Mouse (Mus musculus): ENCODE measurements around the gene Dst. TPM values are rescaled to one million over a fixed set of nuclear protein-coding genes. Genes with fewer than 3 reads are reported as not detected.
"Not testable (repeated sequence)": the region's sequence is repeated elsewhere in the genome, so short reads cannot be mapped to it uniquely, and the experiment has no call there.

The Dst gene
- total and polyA plus RNA-seq, 3 experiments, result 0.83 to 1.1 TPM; not detected in 1

DNA sequence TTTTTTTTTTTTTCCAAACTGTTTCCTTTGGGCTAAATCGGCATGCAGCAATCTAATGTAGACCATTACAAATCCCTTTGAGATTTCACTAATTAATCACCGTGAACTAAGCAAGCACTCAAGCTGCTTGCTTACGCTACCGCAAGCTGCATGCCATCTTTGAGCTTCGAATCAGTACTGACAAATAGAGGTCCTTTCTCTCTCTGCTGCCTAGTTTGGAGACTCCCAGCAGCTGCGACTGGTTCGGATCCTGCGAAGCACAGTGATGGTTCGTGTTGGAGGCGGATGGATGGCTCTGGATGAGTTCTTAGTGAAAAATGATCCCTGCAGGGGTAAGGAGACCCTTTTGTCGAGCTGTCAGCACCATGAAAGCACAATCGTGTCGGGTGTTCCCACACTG lies 391.5 kb downstream of the Dst start:
- H3K36me3 ChIP-seq (replicated peaks), result no peaks in the 10 kb centered on the region
- DNase-seq (ENCODE audit: low spot score) (no peak), ATAC-seq (ENCODE audit: extremely low read depth, insufficient number of reproducible peaks, low FRiP score, poor library complexity, severe bottlenecking) (no peak)
- H3K4me1 ChIP-seq (ENCODE audit: insufficient read depth, low read depth, low read length), result no peaks in the 10 kb centered on the region
- no peak overlapping the region for H3K4me3 ChIP-seq (ENCODE audit: low read depth, low read length)
- no peaks in the 10 kb centered on the region for H3K9me3 ChIP-seq (replicated peaks)
- TF ChIP-seq GATA2 (IDR thresholded peaks at IDR 0.05; ENCODE audit: borderline replicate concordance, low read depth, low read length), result no peak
- TF ChIP-seq CTCF (IDR thresholded peaks at IDR 0.05; ENCODE audit: low read depth, low read length), result no peak
- TF ChIP-seq POLR2AphosphoS5 (IDR thresholded peaks at IDR 0.05; ENCODE audit: insufficient replicate concordance, low read depth, low read length), result no peak
- no peak for TF ChIP-seq GATA1 (IDR thresholded peaks at IDR 0.05; ENCODE audit: borderline replicate concordance, low read length)
- no peak for TF ChIP-seq TAL1 (conservative IDR thresholded peaks at IDR 0.05; ENCODE audit: low read depth, low read length)
- no peaks in the 10 kb centered on the region for H3K27me3 ChIP-seq (ENCODE audit: insufficient read depth, low read length)

DNA sequence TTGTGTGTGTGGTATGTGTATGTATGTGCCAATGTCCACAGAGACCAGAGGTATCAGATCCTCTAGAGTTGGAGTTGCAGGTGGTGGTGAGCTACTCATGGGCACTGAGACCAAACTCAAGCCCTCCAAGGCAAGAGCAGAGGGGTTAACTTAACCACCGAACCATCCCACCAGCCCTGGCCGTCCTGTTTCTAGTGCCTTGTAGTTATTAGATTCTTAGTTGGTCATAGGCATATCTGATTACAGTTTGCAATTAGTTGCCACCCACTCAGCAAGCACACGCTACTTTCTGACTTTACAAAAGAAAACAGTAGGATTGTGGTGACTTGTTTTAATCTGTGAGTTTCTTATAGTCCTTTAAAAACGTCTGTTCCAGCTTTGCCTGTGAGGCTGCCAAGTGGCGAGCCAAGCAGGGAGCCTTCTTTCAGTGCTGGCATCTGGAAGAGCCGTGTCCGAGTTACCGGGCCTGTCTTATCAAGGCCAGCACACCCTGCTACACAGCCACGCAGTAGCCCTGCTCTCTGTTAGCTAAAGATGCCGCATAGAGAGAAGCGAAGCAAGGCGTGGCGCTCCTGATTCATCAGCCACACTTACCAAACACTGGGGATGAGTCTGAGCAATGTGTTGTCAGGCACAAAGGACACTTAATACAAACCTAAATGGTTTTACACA lies 392.4 kb downstream of the Dst start:
- H3K27me3 ChIP-seq (ENCODE audit: insufficient read depth, low read length), result no peaks in the 10 kb centered on the region
- no peaks in the 10 kb centered on the region for H3K36me3 ChIP-seq (replicated peaks)
- H3K4me3 ChIP-seq (ENCODE audit: low read depth, low read length), result no peak overlapping the region
- DNase-seq (ENCODE audit: low spot score) (no peak), ATAC-seq (ENCODE audit: extremely low read depth, insufficient number of reproducible peaks, low FRiP score, poor library complexity, severe bottlenecking) (no peak)
- no peaks in the 10 kb centered on the region for H3K9me3 ChIP-seq (replicated peaks)
- no peaks in the 10 kb centered on the region for H3K4me1 ChIP-seq (ENCODE audit: insufficient read depth, low read depth, low read length)
- TF ChIP-seq CTCF (IDR thresholded peaks at IDR 0.05; ENCODE audit: low read depth, low read length), result no peak
- no peak for TF ChIP-seq GATA2 (IDR thresholded peaks at IDR 0.05; ENCODE audit: borderline replicate concordance, low read depth, low read length)
- no peak for TF ChIP-seq TAL1 (conservative IDR thresholded peaks at IDR 0.05; ENCODE audit: low read depth, low read length)
- TF ChIP-seq GATA1 (IDR thresholded peaks at IDR 0.05; ENCODE audit: borderline replicate concordance, low read length), result no peak
- no peak for TF ChIP-seq POLR2AphosphoS5 (IDR thresholded peaks at IDR 0.05; ENCODE audit: insufficient replicate concordance, low read depth, low read length)

DNA sequence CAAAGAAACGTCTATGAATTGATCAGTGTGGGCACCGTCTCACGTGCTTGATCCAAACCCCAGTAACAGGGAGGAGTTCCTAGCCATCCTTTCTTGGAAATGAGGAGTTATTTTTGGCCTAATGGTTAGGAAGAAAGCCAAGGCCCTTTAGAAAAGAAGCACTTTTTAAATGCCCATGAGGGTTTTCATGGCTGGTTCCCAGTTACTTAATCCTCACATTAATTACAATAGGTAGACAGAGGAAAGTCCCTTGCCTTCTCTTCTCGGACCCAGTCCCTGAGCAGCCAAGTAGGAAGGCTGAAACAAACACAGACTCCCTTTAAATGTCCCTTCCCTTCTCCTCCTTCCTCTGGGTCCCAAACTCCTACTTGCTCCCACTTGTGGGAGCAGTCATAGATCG lies 396.2 kb downstream of the Dst start:
- peaks cover 2% of the 10 kb centered on the region; the same call in 1 of the 2 replicates for H3K27me3 ChIP-seq (ENCODE audit: insufficient read depth, low read length)
- TF ChIP-seq TAL1 (conservative IDR thresholded peaks at IDR 0.05; ENCODE audit: low read depth, low read length) (no peak), GATA1 (IDR thresholded peaks at IDR 0.05; ENCODE audit: borderline replicate concordance, low read length) (no peak), CTCF (IDR thresholded peaks at IDR 0.05; ENCODE audit: low read depth, low read length) (no peak), POLR2AphosphoS5 (IDR thresholded peaks at IDR 0.05; ENCODE audit: insufficient replicate concordance, low read depth, low read length) (no peak), GATA2 (IDR thresholded peaks at IDR 0.05; ENCODE audit: borderline replicate concordance, low read depth, low read length) (no peak)
- ATAC-seq (ENCODE audit: extremely low read depth, insufficient number of reproducible peaks, low FRiP score, poor library complexity, severe bottlenecking) (no peak), DNase-seq (ENCODE audit: low spot score) (no peak)
- H3K4me1 ChIP-seq (ENCODE audit: insufficient read depth, low read depth, low read length), result no peaks in the 10 kb centered on the region
- H3K4me3 ChIP-seq (ENCODE audit: low read depth, low read length), result no peak overlapping the region
- H3K36me3 ChIP-seq (replicated peaks), result no peaks in the 10 kb centered on the region
- no peaks in the 10 kb centered on the region for H3K9me3 ChIP-seq (replicated peaks)

DNA sequence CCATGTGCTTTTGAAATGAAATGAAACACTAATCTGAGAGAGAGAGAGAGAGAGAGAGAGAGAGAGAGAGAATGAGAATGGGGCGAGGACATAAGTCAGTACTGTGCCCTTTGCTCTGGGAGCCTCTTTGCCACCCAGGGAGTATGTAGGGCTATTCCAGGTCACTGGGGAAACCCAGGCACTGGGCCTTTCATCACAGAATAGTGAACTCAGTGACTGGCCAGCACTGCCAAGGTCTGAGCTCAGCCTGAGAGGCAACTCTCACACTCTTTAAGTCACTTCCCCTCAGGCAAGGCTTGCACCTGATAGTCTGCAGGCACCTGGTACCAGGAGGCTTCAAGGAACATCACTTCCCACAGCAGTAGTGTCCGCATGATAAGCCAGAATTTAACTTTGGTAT lies 398.7 kb downstream of the Dst start:
- DNase-seq (ENCODE audit: low spot score) (no peak), ATAC-seq (ENCODE audit: extremely low read depth, insufficient number of reproducible peaks, low FRiP score, poor library complexity, severe bottlenecking) (no peak)
- Histone ChIP-seq H3K4me1 (ENCODE audit: insufficient read depth, low read depth, low read length) (no peaks in the 10 kb centered on the region), H3K36me3 (replicated peaks) (no peaks in the 10 kb centered on the region), H3K4me3 (ENCODE audit: low read depth, low read length) (no peak overlapping the region), H3K27me3 (ENCODE audit: insufficient read depth, low read length) (peaks cover 4% of the 10 kb centered on the region; the same call in 1 of the 2 replicates), H3K9me3 (replicated peaks) (no peaks in the 10 kb centered on the region)
- TF ChIP-seq POLR2AphosphoS5 (IDR thresholded peaks at IDR 0.05; ENCODE audit: insufficient replicate concordance, low read depth, low read length) (no peak), CTCF (IDR thresholded peaks at IDR 0.05; ENCODE audit: low read depth, low read length) (no peak), GATA1 (IDR thresholded peaks at IDR 0.05; ENCODE audit: borderline replicate concordance, low read length) (no peak), TAL1 (conservative IDR thresholded peaks at IDR 0.05; ENCODE audit: low read depth, low read length) (no peak), GATA2 (IDR thresholded peaks at IDR 0.05; ENCODE audit: borderline replicate concordance, low read depth, low read length) (no peak)

DNA sequence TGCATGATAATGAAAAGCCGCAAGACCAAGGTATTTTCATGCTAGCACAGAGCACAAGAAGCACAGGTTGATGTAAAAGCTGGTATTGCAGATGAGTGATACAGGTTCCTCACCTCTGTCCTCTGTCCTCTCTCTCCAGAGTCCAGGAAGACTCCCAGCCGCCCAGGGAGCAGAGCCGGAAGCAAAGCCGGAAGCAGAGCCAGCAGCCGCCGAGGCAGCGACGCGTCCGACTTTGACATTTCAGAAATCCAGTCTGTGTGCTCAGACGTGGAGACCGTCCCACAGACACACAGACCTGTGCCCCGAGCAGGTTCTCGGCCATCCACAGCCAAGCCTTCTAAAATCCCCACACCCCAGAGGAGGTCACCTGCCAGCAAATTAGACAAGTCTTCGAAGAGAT lies 399.2 kb downstream of the Dst start:
- Histone ChIP-seq H3K27me3 (ENCODE audit: insufficient read depth, low read length) (peaks cover 4% of the 10 kb centered on the region; the same call in 1 of the 2 replicates), H3K4me1 (ENCODE audit: insufficient read depth, low read depth, low read length) (no peaks in the 10 kb centered on the region), H3K4me3 (ENCODE audit: low read depth, low read length) (no peak overlapping the region), H3K36me3 (replicated peaks) (no peaks in the 10 kb centered on the region), H3K9me3 (replicated peaks) (no peaks in the 10 kb centered on the region)
- TF ChIP-seq TAL1 (conservative IDR thresholded peaks at IDR 0.05; ENCODE audit: low read depth, low read length) (no peak), POLR2AphosphoS5 (IDR thresholded peaks at IDR 0.05; ENCODE audit: insufficient replicate concordance, low read depth, low read length) (no peak), GATA1 (IDR thresholded peaks at IDR 0.05; ENCODE audit: borderline replicate concordance, low read length) (no peak), CTCF (IDR thresholded peaks at IDR 0.05; ENCODE audit: low read depth, low read length) (no peak), GATA2 (IDR thresholded peaks at IDR 0.05; ENCODE audit: borderline replicate concordance, low read depth, low read length) (no peak)
- no peak for ATAC-seq (ENCODE audit: extremely low read depth, insufficient number of reproducible peaks, low FRiP score, poor library complexity, severe bottlenecking)
- DNase-seq (ENCODE audit: low spot score), result no peak

DNA sequence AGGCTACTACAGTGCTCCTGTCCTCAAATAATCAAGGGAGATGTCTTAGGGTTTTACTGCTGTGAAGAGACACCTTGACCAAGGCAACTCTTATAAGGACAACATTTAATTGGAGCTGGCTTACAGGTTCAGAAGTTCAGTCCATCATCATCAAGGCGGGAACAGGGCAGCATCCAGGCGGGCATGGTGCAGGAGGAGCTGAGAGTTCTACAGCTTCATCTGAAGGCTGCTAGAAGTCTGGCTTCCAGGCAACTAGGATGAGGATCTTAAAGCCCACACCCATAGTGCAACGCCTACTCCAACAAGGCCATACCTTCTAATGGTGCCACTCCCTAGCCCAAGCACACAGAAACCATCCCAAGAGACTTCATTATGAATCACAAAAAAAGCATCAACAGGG lies 400.8 kb downstream of the Dst start:
- not testable (repeated sequence) for ATAC-seq (ENCODE audit: extremely low read depth, insufficient number of reproducible peaks, low FRiP score, poor library complexity, severe bottlenecking); H3K9me3 ChIP-seq (replicated peaks); H3K4me3 ChIP-seq (ENCODE audit: low read depth, low read length); H3K27me3 ChIP-seq (ENCODE audit: insufficient read depth, low read length); H3K4me1 ChIP-seq (ENCODE audit: insufficient read depth, low read depth, low read length); H3K36me3 ChIP-seq (replicated peaks); DNase-seq (ENCODE audit: low spot score)
